Mouse (Mus musculus) neural tube, embryonic 10.5 days (tissue): ENCODE results near the gene Cdrt4.

ENCODE experiments used
- DNase-seq: peaks from one replicate; pipeline ENCODE4 v3.0.0-alpha.2; 2017; ENCODE audit warnings: low spot score; ENCODE audit errors: extremely low spot score

Cdrt4 gene

GRCm38 (mm10) chr11:62995755-62996521 is 44.9 kb downstream of the Cdrt4 start:
- DNase-seq: no peak

GRCm38 (mm10) chr11:62996522-62996898 is 45.5 kb downstream of the Cdrt4 start:
- DNase-seq: no peak

- no peak for DNase-seq
These were observed 46.2 kb downstream of the Cdrt4 start for GRCm38 (mm10) chr11:62997039-62997717.

- no peak for DNase-seq
These were observed 46.8 kb downstream of the Cdrt4 start for GRCm38 (mm10) chr11:62997718-62998281.

- no peak for DNase-seq
These were observed 49.1 kb downstream of the Cdrt4 start for GRCm38 (mm10) chr11:63000126-63000525.

GRCm38 (mm10) chr11:63004617-63005016 is 53.6 kb downstream of the Cdrt4 start:
- DNase-seq: no peak

GRCm38 (mm10) chr11:63007376-63007775 is 56.4 kb downstream of the Cdrt4 start:
- DNase-seq: no peak

GRCm38 (mm10) chr11:63008004-63008403 is 57.0 kb downstream of the Cdrt4 start:
- no peak for DNase-seq

GRCm38 (mm10) chr11:63009761-63010160 is 58.8 kb downstream of the Cdrt4 start:
- no peak for DNase-seq

- DNase-seq: no peak
These were observed 66.5 kb downstream of the Cdrt4 start for GRCm38 (mm10) chr11:63017327-63018082.

GRCm38 (mm10) chr11:63018083-63018622 is 67.2 kb downstream of the Cdrt4 start:
- no peak for DNase-seq

- no peak for DNase-seq
These were observed 69.6 kb downstream of the Cdrt4 start for GRCm38 (mm10) chr11:63020633-63021032.

GRCm38 (mm10) chr11:63021141-63021806 is 70.3 kb downstream of the Cdrt4 start:
- DNase-seq: no peak

GRCm38 (mm10) chr11:63023461-63023860 is 72.5 kb downstream of the Cdrt4 start:
- DNase-seq: no peak

GRCm38 (mm10) chr11:63024136-63024535 is 73.1 kb downstream of the Cdrt4 start:
- no peak for DNase-seq

- DNase-seq: no peak
These were observed 74.5 kb downstream of the Cdrt4 start for GRCm38 (mm10) chr11:63025476-63025875.

- no peak for DNase-seq
These were observed 75.7 kb downstream of the Cdrt4 start for GRCm38 (mm10) chr11:63026651-63027141.

GRCm38 (mm10) chr11:63028131-63028530 is 77.1 kb downstream of the Cdrt4 start:
- DNase-seq: no peak

- DNase-seq: no peak
These were observed 78.2 kb downstream of the Cdrt4 start for GRCm38 (mm10) chr11:63029148-63029714.

- DNase-seq: no peak
These were observed 78.7 kb downstream of the Cdrt4 start for GRCm38 (mm10) chr11:63029721-63030120.
